Mouse (Mus musculus): ENCODE results near the gene Fam20c.

Gene Fam20c

DNA sequence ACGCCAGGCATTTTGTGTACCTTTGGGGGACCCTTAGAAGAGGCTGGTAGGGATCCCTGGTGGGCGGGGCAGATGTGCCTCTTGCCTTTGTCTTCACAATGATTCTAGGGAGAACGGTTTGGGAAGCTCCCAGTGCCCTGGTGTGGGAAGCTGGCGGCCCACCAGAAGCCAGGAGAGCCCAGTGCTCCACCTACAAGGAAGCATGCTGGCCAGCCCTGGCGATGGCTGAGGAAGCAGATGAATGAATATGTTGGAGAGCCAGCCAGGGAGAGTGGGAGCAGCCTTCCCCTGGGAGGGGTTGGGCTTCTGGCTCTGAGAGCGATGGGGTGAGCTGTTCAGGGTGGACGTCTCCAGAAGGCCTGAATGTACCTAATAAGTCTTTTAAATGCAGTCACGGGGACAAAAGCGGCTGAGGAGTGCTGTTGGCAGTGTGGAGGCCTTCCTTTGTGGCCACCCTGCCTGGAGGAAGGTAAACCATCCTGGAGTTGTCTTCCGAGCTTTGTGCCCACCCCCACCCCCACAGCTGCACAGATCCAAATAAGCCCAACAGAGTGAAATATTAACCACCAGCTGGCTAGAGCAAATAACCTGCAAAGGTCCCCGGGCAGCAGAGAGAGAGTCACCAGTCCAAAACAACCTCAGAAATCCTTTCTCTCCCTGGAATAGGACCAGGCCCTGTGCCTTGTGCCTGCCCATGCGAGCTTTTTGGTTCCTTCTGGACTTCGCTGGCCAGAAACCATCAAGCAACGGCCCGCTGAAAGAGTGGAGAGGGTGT is 2.2 kb downstream of the Fam20c start:
- DNase-seq (ENCODE audit: low spot score in 2 of 2): peak; percentile 55 to 65

DNA sequence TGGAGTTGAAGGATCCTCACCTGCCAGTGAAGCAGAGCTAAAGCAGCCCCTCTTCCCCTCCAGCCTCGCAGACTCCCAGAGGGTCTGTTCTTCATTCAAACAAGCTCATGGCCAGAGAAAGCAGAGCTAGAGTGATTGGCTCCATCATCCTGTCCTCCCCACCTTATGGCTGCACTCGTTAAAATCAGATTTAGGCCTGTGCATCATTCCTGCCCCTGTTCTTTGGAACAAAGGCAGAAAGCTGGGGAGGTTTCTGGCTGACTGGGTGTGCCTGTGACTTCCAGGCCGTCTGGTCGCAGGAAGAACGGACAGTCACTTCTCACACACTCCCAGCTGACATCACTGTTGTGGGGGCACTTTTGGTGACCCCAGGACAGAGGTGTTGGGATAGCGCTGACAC is 2.8 kb downstream of the Fam20c start:
- DNase-seq (ENCODE audit: low spot score in 2 of 2): no peak

DNA sequence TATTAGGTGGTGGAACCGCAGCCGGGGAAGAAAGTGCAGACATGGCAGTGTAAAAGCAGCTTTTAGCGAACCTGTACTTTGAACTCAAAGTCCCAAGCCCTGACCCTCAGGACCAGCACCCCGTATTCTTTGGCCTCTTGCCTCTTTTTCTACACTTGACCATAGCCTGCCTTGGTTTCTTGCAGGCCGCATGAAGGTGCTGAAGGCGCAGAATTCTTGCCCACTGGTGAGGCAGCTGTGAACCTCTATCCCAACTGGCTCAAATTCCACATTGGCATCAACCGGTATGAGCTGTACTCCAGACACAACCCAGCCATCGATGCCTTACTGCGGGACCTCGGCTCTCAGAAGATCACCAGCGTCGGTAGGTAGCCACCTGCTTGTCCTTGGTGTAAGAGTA is 3.3 kb downstream of the Fam20c start:
- DNase-seq (ENCODE audit: low spot score in 2 of 2): no peak

DNA sequence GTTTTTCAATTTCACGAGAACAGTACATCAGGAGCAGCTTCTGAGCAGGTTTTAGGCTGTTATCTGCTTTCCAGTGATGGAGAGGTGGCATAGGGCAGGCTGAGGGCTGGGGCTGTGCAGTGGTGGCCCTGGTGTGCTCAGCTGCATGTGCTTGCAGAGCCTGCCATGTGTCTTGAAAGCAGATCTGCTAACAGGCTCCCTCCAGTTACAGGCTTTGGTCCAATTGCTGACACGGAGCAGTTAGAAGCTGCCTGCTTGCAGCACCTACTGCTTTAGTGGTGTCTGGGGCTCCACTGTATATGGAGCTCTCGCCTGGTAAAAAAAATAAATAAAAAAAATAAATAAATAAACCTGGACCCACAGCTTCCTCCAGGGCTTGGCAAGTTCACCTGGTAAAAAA is 4.2 kb downstream of the Fam20c start:
- no peak for DNase-seq (ENCODE audit: low spot score in 2 of 2)

DNA sequence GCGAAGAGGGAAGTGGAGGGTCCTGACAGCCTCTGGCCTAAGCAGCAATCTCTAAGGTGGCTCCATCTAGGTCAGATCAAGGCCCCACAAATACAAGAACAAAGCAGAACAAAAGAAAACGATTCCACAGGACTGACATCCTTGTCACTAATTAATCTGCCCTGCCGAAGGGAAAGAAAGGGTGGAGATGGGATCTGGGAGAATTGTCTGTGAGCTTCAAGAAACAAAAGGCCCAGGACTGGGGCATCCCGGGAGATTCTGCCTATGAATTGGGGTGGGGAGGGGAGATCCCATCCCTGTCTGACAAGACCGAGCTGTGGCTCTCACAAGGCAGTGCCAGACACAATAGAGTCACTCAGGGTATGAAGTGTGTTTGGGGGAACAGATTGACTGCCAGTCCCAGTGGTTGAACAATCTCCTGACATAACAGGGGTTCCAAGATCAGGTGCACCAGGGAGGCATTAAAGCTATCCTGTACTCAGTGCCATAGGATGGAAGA is 7.6 kb downstream of the Fam20c start:
- DNase-seq (ENCODE audit: low spot score in 2 of 2): no peak

DNA sequence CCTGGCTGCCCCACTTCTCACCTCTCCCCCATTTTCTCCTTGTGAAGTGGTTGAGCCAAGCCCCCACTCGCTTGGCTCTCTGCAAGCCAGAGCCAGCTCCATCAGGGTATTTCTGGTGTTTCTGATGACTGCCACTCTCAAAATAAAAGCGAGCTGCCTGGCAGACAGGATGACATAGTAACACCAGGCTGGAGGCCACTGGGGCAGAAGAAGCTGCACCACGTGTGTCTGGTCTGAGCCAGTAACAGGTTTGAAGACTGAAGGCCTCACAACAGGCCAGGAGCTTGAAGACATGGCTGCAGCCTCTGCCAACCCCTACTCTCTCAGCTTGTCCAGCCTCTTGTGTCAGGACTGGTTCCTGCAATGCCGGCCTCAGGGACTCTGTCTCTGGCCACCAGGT is 8.0 kb downstream of the Fam20c start:
- DNase-seq (ENCODE audit: low spot score in 2 of 2): no peak

DNA sequence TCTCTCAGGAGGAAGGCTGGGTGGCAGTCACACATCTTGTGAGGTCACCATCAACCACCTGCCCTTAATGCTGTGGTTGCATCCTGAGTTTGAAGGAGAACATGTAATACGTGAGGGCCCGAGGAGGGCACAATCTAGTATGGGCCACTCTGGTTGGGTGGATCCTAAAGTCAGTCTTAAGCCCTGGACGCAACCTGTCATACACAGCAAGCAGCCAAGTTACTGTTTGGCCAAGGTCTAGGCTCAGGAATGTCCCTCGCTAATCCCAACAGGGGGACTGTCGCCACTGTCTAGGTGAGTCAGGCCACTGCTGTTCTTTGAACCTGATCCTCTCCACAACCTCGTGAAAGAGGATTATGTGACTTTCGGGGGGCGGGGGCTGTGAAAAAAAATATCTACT is 10.3 kb downstream of the Fam20c start:
- no peak for DNase-seq (ENCODE audit: low spot score in 2 of 2)

DNA sequence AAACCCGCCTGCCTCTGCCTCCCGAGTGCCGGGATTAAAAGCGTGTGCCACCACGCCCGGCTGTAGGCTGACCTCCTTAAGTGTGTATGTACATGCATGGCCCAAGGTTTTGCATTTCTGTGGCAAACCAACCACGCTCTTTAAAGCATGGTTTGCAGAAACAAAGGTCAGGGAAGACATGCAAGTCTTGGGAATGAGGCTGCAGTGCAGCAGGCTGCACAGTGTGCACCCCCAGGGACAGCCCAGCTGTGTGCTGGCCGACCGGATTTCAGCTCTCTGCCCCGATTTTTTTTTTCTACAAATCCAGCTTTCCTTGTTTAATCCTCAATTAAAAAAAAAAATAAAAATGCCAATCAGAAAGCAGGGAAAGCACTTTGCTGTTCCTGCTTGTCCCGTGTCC is 13.3 kb downstream of the Fam20c start:
- DNase-seq (ENCODE audit: low spot score in 2 of 2): no peak

DNA sequence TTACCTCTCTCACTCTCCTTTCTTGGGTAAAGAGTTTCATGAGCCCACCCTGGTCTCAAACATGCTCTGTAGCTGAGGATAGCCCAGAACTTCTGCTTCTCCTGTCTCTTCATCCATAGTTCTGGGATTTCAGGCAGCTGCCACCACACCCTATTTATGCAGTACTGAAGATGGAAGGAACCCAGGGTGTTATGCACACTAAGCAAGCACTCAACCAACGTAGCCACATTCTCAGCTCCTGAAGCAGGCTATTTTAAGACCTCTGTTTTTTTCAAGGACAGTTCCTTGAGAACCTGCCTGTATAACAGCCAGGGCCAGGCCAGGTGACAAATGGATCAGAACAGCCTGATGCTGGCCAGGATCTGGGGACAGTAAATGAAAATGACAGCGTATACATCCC is 14.4 kb downstream of the Fam20c start:
- DNase-seq (ENCODE audit: low spot score in 2 of 2): no peak

DNA sequence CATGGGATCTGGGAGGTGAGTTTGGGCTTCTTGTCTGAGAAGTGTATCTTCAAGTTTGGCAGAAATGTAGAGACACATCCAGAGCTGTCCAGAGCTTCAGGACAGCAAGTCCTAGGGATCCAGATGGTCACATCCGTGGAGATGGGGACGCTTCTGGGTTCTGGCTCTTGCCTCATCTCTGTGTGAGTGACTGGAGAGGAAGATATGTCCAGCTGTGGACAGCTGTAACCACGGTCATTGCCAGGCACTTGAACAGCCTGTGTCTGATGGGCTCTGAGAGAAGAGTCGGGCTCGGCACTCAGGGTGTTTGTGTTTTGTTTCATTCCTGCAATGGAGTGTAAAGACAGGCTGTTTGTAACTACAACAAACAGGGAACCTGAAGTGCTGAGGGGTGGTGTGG is 14.8 kb downstream of the Fam20c start:
- peak; percentile 81 for DNase-seq (ENCODE audit: low spot score in 2 of 2)

DNA sequence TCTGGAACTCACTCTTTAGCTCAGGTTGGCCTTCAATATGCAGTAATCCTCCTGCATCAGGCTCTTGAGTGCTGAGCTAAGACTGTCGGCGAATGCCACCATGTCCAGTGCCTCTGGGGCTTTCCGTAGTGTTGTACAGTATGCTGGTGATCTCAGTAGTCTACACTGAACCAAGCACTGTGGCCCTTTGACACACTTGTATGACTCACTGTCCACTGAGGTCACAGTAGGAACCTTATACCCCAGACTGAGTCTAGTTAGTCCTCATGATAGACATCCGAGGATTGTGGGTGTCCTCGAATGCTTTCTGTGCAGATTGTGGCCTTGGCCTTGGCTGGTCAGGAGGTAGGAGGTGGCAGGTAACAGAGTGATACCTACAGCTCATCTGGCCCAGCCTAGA is 20.8 kb downstream of the Fam20c start:
- DNase-seq (ENCODE audit: low spot score in 2 of 2): no peak

DNA sequence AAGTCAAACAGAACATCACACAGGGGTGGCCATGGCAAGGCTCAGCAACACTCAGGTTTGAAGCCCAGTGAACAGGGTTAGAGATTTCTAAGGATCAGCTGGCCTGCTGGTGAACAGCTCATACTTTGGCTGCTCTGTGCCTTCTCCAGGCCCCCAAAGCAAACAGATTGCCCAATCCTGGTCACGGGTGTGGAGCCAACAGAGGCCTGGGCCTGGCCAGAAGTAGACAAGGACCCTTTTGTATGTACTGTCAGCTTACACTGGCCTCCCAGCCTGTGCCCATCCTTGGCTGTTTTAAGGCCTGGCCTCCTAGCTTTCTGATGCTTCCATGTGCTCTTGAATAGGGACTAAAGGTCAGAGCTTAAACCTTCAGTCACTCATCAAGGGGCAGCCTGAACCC is 22.0 kb downstream of the Fam20c start:
- peak; percentile 65 to 77 for DNase-seq (ENCODE audit: low spot score in 2 of 2)

DNA sequence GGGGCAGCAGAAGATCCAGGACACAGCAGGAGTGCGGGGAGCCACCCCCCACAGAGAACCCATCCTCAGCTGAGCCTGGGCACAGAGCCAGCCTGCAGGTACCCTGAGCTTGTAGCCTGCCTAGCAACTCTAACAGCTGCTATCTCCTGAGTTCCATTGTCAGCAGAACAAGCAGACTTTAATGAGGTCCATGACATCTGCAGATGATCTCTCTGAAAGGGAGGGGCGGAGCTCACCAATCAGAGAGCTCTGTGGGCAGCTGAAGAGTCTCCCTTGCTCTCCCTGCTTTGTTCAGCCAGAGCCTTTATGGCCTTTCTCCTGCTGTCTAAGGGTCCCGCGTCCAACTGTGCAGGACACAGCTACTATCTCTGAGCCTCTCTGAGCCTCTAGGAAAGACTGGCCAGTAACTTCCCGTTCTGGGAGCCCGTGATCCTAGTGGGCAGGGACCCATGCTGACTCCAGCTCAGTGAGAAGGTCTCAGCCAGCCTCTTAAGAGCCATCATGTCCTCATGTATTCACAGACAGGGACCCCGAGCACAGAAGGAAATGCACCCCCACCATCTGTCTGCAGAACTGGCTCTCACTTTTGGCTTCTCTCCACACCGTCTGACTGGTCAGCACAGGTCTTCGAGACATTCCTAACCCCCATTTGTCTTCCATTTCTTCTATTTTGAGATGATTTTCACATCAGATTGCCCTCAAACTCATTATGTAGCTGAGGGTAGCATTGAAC is 24.6 kb downstream of the Fam20c start:
- no peak for DNase-seq (ENCODE audit: low spot score in 2 of 2)

DNA sequence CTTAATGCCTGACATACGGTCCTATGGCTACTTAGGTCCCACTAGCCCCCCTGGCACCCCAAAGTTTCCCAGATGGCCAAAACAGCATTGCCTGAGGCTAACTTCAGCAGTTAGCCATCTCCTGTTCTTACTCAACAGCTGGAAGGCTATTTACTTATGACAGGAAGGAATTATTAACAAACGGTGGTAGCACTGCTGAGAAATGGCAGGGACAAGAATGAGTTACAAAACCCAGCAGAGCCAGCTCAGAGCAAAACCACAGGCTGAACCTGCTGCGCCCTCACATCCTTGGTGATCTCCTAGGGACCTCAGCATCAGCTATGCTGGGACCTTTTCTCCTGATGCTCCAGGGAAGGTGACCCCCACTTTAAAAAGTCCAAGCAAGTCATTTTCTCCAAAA is 25.3 kb downstream of the Fam20c start:
- no peak for DNase-seq (ENCODE audit: low spot score in 2 of 2)

DNA sequence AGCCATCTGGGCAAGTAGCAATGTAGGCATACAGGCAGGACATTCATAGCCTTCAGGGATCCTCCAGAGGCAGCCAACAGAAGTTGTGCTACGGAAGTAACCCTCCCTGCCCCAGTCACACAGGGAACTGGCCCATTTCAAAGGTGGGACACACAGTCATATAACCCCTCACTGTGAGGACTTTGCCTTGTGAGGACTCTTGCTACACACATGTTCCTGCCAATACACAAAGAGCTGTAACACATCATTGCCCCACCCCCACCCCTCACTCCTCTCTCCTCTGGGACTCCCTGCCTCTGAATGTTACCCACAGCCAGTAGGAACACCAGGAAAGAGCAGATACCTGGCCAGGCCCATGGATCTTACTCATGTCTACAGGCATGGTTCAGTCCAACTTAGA is 28.4 kb downstream of the Fam20c start:
- DNase-seq (ENCODE audit: low spot score in 2 of 2): no peak

DNA sequence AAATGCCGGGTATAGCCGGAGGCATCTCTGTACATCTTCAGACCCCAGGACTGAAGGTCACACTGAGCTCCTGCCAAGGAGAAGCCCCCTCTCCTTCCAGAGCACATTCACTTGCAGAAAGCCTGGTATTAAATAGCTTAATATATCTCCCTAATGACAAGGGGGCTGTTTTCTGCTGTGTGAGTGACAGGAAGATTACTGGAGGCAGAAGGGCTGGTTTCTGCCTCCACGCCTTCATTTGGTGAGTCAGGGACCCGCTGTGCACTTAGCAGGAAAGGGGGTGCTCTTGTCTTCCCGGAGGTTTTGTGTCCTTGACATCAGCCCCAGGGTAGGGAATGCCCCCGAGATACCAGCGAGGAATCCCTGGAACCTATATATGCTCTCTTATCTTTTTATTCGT is 28.9 kb downstream of the Fam20c start:
- no peak for DNase-seq (ENCODE audit: low spot score in 2 of 2)

DNA sequence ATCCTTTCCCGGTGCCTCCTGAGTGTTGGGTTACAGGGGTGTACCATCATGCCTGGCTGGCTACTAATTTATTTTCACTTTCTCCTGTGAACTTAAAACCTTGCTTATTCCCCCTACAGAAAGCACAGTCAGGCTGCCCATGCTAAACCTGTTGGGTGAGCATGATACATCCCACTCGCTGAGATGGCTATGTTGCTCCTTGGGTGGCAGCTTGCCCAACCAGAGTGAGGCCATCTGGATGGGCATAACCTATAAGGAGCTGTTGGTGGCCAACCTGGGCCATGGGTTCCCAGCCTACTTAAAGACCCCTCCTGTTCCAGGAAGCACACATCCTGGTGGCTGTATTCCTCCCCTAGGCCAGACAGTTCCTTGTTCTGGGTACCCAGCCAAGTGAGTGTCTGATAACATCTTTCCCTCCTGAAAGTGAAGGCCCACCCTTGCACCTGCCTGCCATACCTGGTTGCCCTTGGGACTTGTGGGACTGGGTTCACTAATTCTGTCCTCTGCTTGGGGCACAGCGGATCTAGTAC is 31.7 kb downstream of the Fam20c start:
- no peak for DNase-seq (ENCODE audit: low spot score in 2 of 2)

DNA sequence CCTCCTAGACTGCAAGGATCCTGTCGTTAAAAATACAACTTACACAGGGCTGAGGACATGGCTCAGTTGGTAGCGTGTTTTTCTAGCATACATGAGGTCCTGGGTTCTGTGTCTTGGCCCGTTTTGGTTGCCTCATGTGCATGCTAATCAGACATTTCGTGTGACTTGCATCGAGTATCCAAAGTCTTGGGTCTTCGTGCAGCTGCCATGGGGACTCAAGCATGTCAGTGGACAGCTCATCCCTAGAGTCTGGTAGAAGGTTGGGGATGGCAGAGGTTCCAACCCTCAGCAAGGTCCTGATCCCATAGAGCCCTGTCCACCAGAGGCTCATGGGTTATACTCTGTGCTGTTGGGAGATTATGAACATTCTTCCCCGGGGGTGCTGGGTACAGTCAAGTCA is 33.3 kb downstream of the Fam20c start:
- DNase-seq (ENCODE audit: low spot score in 2 of 2): no peak

DNA sequence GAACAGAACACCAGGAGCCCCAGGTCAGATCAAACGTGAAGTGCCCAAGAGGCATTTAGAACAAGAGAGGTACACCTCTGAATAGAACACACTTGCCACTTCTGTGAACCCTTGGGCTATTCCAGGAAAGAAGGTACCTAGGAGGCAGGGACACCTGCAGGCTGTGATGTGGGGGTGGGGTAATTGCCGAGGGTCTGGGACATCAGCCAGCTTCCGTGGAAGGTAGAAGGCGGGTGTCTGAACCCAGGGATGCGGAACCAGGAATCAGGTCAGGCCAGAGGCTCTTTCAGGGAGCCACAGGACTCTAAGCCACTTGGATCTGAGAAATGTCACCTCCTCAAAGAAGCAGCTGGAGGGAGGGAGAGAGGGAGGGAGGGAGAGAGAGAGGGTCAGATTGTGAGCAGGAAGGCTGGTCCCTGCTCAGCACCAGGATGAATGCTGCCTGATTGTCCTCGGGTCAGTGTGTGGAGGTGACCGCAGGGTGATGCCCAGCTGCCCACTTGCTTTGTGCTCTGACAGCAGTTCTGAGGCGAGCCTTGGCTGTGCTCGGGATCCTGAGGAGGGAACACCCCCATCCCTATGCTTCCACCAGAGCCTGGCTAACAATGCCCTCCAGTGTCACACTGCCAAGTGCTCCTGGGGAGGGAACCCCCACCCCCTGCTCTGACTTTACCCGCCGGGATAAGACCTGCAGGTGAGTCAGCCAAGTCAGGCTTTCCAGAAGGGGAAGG is 34.3 kb downstream of the Fam20c start:
- no peak for DNase-seq (ENCODE audit: low spot score in 2 of 2)

DNA sequence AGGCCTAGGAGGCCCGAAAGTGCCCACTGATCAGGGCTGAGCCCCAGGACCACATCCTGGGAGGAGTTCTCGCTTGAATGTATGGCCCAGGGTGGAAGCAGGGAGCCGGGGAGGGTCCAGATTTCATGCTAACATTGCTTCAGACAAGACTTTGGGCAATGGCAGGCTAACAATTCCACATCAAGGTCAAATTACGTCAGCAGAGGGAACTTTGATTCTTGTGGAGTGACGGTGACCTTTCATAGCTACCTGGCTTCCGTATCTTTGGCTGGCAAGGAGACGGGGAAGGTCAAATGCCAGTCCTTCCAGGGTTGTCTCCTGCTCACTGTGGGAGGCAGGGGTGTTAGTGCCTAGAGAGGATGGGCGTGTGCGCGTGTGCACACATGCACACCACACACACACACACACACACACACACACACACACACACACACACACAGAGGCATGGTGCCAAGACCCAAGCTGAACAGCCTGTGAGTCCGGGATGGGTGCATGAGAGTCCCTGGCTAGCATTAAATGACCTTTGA is 36.7 kb downstream of the Fam20c start:
- no peak for DNase-seq (ENCODE audit: low spot score in 2 of 2)

DNA sequence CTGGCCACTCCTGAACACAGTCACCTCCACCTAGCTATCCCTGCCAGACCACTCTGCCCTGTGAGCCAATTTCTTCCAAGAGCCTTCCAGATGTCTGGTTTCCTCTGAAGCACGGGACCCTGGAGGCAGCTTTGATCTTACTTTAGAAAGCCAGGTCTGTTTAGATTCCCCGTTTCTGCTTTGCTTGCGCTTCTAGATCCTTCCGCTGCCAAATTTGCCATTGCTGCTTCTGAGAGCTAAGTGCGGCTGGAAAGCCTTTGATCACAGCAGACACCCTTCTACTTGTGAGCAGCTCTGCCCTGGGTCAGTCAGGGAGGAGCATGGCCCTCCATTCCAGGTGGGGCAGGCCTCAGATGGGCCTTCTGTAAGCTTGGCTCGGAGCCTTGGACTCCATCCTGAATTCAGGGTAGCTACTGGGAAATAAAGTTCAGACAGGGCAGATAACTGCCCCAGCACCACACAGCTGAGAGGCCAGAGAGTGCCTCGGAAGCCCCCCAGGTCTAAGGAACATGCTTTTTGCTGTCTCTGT is 47.3 kb downstream of the Fam20c start:
- no peak for DNase-seq (ENCODE audit: low spot score in 2 of 2)

DNA sequence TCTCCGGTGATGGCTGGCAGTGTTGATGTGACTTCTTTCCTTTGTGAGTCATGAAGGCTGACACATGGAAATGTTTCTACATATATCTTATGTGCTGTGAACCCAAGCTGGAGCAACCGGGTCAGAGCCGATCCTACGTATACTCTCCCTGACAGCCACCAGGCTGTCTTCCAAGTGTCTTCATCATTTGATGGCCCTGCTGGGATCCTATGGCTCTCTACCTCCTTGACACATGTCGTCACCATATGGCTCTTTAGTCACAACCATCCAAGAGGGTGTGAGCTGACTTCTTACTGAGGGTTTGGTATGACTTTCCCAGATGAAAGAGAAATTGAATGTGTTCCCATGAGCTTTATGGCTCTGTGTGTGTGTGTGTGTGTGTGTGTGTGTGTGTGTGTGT is 50.0 kb downstream of the Fam20c start:
- no peak for DNase-seq (ENCODE audit: low spot score in 2 of 2)

Data from heart, adult 9 months (tissue).